Mouse (Mus musculus) liver, embryonic 16.5 days (tissue): ENCODE data around the gene Sh2d7. TPM values are rescaled to one million over a fixed set of nuclear protein-coding genes. Genes with fewer than 3 reads are reported as not detected.

Experiments
- ATAC-seq: fragments of 200-750 bp; cut with Nextera tagmentation; 2 replicates; pipeline ENCODE4 v1.8.0; 2017; ENCODE audit warnings: low read depth, mild to moderate bottlenecking, moderate number of reproducible peaks, moderate library complexity
- H3K27ac ChIP-seq: fragments of 300-500 bp; sonication (generic); 2 replicates; pipeline ENCODE4 v1.5.1; 2014; ENCODE audit warnings: mild to moderate bottlenecking, low read length
- H3K27me3 ChIP-seq: fragments of 300-500 bp; sonication (generic); 2 replicates; pipeline ENCODE4 v1.6.1; 2014; ENCODE audit warnings: low read depth, low read length, mixed read lengths; ENCODE audit not compliant: control insufficient read depth, insufficient read depth
- H3K36me3 ChIP-seq: fragments of 300-500 bp; sonication (generic); 2 replicates; pipeline ENCODE4 v1.6.1; 2014; ENCODE audit warnings: mild to moderate bottlenecking; ENCODE audit not compliant: control insufficient read depth, insufficient read depth
- H3K4me1 ChIP-seq: fragments of 300-500 bp; sonication (generic); 2 replicates; pipeline ENCODE4 v1.6.1; 2014; ENCODE audit warnings: low read depth, low read length, mixed read lengths; ENCODE audit not compliant: control insufficient read depth
- H3K4me2 ChIP-seq: fragments of 300-500 bp; sonication (generic); 2 replicates; pipeline ENCODE4 v1.6.1; 2014; ENCODE audit warnings: low read depth, low read length, mixed read lengths
- H3K4me3 ChIP-seq: fragments of 300-500 bp; sonication (generic); 2 replicates; pipeline ENCODE4 v1.5.1; 2014; ENCODE audit warnings: low read depth, mild to moderate bottlenecking, low read length
- H3K9ac ChIP-seq: fragments of 300-500 bp; sonication (generic); 2 replicates; pipeline ENCODE4 v1.6.1; 2014; ENCODE audit warnings: low read depth, low read length
- H3K9me3 ChIP-seq: fragments of 300-500 bp; sonication (generic); replicated peaks from 2 replicates; pipeline ENCODE4 v1.6.1; 2016; ENCODE audit warnings: low read length; ENCODE audit not compliant: control insufficient read depth
- WGBS: fragments of 180-500 bp; shearing (Covaris S2); extraction: QIAGEN DNeasy Blood & Tissue Kit; methylation state at CpG from one replicate; pipeline ENCODE4 v1.1.7; 2014; ENCODE audit not compliant: insufficient replicate concordance; 5-methylcytosine and 5-hydroxymethylcytosine counted together
- polyA plus RNA-seq: library from polyadenylated mRNA; unstranded; fragments of >200 nt; fragmentation: Nextera tagmentation; extraction: Ambion mirVana; gene quantifications from 2 replicates; pipeline ENCODE4 v1.2.1, GENCODE M21; 2015

The Sh2d7 gene
- polyA plus RNA-seq: not detected in 2 replicates

- no peak for ATAC-seq
- no peaks in the 10 kb centered on the region for H3K27me3 ChIP-seq
- no peaks in the 10 kb centered on the region for H3K9me3 ChIP-seq
- WGBS: 79% methylated on average over 14 of the region's 14 CpGs
- no peak within 1 kb of the TSS for H3K27ac ChIP-seq
- no peaks in the 10 kb centered on the region for H3K4me1 ChIP-seq
- no peaks in the 10 kb centered on the region for H3K36me3 ChIP-seq
- H3K9ac ChIP-seq: no peak within 1 kb of the TSS
- H3K4me2 ChIP-seq: no peak within 1 kb of the TSS
- no peak within 1 kb of the TSS for H3K4me3 ChIP-seq
These were observed at the start of gene Sh2d7 for GRCm38 (mm10) chr9:54538684-54539083. TSS of gene Sh2d7 (plus strand) at chr9:54538984.

GRCm38 (mm10) chr9:54489599-54489998, 49.2 kb upstream of the Sh2d7 start:
- Histone ChIP-seq H3K4me2 (no peak overlapping the region), H3K4me3 (no peak overlapping the region), H3K36me3 (no peaks in the 10 kb centered on the region), H3K27ac (no peak overlapping the region), H3K9ac (no peak overlapping the region), H3K4me1 (no peaks in the 10 kb centered on the region), H3K27me3 (no peaks in the 10 kb centered on the region), H3K9me3 (no peaks in the 10 kb centered on the region)
- no peak for ATAC-seq
- WGBS: 32% methylated on average over 2 of the region's 2 CpGs

GRCm38 (mm10) chr9:54490431-54490830, 48.4 kb upstream of the Sh2d7 start:
- Histone ChIP-seq H3K9ac (no peak overlapping the region), H3K36me3 (no peaks in the 10 kb centered on the region), H3K4me3 (no peak overlapping the region), H3K27me3 (no peaks in the 10 kb centered on the region), H3K4me2 (no peak overlapping the region), H3K4me1 (no peaks in the 10 kb centered on the region), H3K27ac (no peak overlapping the region), H3K9me3 (no peaks in the 10 kb centered on the region)
- ATAC-seq: no peak
- WGBS: 64% methylated on average over 2 of the region's 2 CpGs

- H3K9me3 ChIP-seq: no peaks in the 10 kb centered on the region
- no peaks in the 10 kb centered on the region for H3K36me3 ChIP-seq
- no peak overlapping the region for H3K27ac ChIP-seq
- 66% methylated on average over 6 of the region's 6 CpGs for WGBS
- H3K9ac ChIP-seq: no peak overlapping the region
- H3K27me3 ChIP-seq: peaks cover 31% of the 10 kb centered on the region
- H3K4me2 ChIP-seq: no peak overlapping the region
- H3K4me1 ChIP-seq: no peaks in the 10 kb centered on the region; the same call in 1 of the 2 replicates
- ATAC-seq: no peak
- H3K4me3 ChIP-seq: no peak overlapping the region
These were observed 39.5 kb upstream of the Sh2d7 start for GRCm38 (mm10) chr9:54499291-54499690.

GRCm38 (mm10) chr9:54499791-54500190, 39.0 kb upstream of the Sh2d7 start:
- no peaks in the 10 kb centered on the region for H3K36me3 ChIP-seq
- peaks cover 31% of the 10 kb centered on the region for H3K27me3 ChIP-seq
- H3K4me3 ChIP-seq: no peak overlapping the region
- H3K4me1 ChIP-seq: no peaks in the 10 kb centered on the region; the same call in 1 of the 2 replicates
- WGBS: 64% methylated on average over 3 of the region's 3 CpGs
- ATAC-seq: no peak
- H3K4me2 ChIP-seq: no peak overlapping the region
- no peak overlapping the region for H3K9ac ChIP-seq
- no peaks in the 10 kb centered on the region for H3K9me3 ChIP-seq
- H3K27ac ChIP-seq: no peak overlapping the region

GRCm38 (mm10) chr9:54500832-54501452, 37.8 kb upstream of the Sh2d7 start:
- Histone ChIP-seq H3K27me3 (peaks cover 31% of the 10 kb centered on the region), H3K9me3 (no peaks in the 10 kb centered on the region), H3K4me1 (no peaks in the 10 kb centered on the region; the same call in 1 of the 2 replicates), H3K27ac (peak overlapping the region; percentile 48; the same call in 1 of the 2 replicates), H3K9ac (peak overlapping the region; percentile 60), H3K36me3 (no peaks in the 10 kb centered on the region), H3K4me2 (peak overlapping the region; percentile 78), H3K4me3 (peak overlapping the region; percentile 66)
- WGBS: under 1% methylated on average over 43 of the region's 43 CpGs
- ATAC-seq: no peak

- H3K4me1 ChIP-seq: no peaks in the 10 kb centered on the region; the same call in 1 of the 2 replicates
- H3K27ac ChIP-seq: peak within 1 kb of the TSS; percentile 48; the same call in 1 of the 2 replicates
- ATAC-seq: peak; percentile 86
- no peaks in the 10 kb centered on the region for H3K36me3 ChIP-seq
- H3K27me3 ChIP-seq: peaks cover 31% of the 10 kb centered on the region
- H3K4me2 ChIP-seq: peak within 1 kb of the TSS; percentile 78
- H3K4me3 ChIP-seq: peak within 1 kb of the TSS; percentile 66
- no peaks in the 10 kb centered on the region for H3K9me3 ChIP-seq
- under 1% methylated on average over 90 of the region's 99 CpGs for WGBS
- peak within 1 kb of the TSS; percentile 60 for H3K9ac ChIP-seq
These were observed 37.2 kb upstream of the Sh2d7 start, which contains the start of gene Dmxl2 for GRCm38 (mm10) chr9:54501453-54502110. TSS of gene Dmxl2 (minus strand) at chr9:54501626.

- Histone ChIP-seq H3K27ac (no peak overlapping the region), H3K4me1 (no peaks in the 10 kb centered on the region; the same call in 1 of the 2 replicates), H3K9ac (no peak overlapping the region), H3K4me2 (peak overlapping the region; percentile 78), H3K4me3 (peak overlapping the region; percentile 66), H3K9me3 (no peaks in the 10 kb centered on the region), H3K27me3 (peaks cover 31% of the 10 kb centered on the region), H3K36me3 (no peaks in the 10 kb centered on the region)
- WGBS: 5% methylated on average over 13 of the region's 13 CpGs
- ATAC-seq: no peak
These were observed 36.7 kb upstream of the Sh2d7 start for GRCm38 (mm10) chr9:54502111-54502495.

GRCm38 (mm10) chr9:54502873-54503272, 35.9 kb upstream of the Sh2d7 start:
- Histone ChIP-seq H3K27me3 (peaks cover 31% of the 10 kb centered on the region), H3K4me2 (peak overlapping the region; percentile 78), H3K27ac (no peak overlapping the region), H3K36me3 (no peaks in the 10 kb centered on the region), H3K4me1 (no peaks in the 10 kb centered on the region; the same call in 1 of the 2 replicates), H3K4me3 (peak overlapping the region; percentile 13; the same call in 1 of the 2 replicates), H3K9me3 (no peaks in the 10 kb centered on the region), H3K9ac (no peak overlapping the region)
- ATAC-seq: no peak
- WGBS: 14% methylated on average over 12 of the region's 12 CpGs
